Mouse (Mus musculus) c-Kit-positive CD71-positive TER-119-negative erythroid progenitor cells, embryonic 14.5 days (primary cell): ENCODE measurements at regions not wholly inside any gene's neighbourhood (a gene's known extent, or its start where the extent isn't known, plus 50 kb on each side); places are given as distances from the start of the nearest gene placed in this dataset.

Experiments used
- DNase-seq: peaks from one replicate; pipeline ENCODE4 v3.0.0-alpha.2; 2013; ENCODE audit warnings: low read depth

DNA sequence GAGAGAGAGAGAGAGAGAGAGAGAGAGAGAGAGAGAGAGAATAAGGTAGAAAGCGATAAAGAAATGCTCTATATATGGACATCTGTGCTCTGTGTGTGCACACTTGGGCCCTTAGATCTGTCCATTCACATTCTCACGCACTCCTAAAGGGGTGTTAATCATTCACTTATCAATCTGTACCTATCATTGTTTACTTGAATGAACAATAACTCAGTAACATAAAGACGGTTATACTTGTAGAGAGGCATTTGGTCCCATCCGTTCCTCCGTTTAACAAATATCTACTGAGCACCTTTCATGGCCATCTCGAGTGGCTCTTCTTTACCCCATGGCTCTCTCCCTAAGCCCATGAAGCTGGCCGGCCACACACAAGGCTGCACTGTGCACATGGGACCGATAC is 114.3 kb upstream of the Cpm start:
- no peak for DNase-seq

GRCm38 (mm10) chr10:117513925-117514546 is 115.3 kb upstream of the Cpm start:
- no peak for DNase-seq

GRCm38 (mm10) chr10:117512424-117513257 is 116.7 kb upstream of the Cpm start:
- no peak for DNase-seq

DNA sequence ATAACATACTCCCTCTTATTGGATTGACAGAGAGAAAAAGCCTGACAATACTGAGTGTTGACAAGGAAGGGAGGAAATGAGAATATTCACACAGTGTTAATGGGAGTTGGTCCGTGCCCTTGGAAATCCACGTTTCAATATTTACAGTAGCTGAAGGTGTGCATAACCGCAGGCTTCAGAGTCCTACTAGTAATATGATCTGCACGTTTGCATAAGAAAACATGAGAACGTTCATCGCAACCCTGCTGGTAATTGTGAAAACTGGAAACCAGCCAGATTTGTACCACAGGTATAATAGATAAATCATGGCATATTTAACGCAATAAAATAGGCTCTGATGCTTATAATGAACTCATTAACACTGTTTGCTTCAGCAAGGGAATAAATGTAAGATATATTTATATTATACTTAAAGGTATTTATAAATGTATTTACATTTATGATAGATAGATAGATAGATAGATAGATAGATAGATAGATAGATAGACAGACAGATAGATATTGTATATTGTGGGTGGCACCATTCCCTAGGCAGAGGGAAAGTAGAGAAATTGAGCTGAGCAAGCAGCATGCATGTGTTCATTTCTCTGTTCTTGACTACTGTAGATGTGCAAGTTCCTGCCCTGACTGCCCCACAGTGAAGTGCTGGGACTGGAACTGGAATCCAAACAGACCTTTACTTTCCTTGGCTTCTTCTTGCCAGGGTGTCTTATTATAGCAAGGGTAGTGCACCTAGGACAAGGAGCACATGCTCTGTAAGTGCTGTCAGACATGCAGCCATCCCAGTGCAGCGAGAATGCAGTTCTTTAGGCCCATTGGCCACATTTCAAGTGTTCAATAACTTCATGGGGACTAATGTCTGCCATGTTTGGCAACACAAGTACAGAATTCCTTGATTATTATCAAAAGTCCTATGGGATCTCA is 117.6 kb upstream of the Cpm start:
- DNase-seq, result no peak

- DNase-seq, result no peak
Observed at GRCm38 (mm10) chr10:117510529-117511482, 118.5 kb upstream of the Cpm start.

- DNase-seq, result no peak
Observed at GRCm38 (mm10) chr10:117510224-117510486, 119.1 kb upstream of the Cpm start.

DNA sequence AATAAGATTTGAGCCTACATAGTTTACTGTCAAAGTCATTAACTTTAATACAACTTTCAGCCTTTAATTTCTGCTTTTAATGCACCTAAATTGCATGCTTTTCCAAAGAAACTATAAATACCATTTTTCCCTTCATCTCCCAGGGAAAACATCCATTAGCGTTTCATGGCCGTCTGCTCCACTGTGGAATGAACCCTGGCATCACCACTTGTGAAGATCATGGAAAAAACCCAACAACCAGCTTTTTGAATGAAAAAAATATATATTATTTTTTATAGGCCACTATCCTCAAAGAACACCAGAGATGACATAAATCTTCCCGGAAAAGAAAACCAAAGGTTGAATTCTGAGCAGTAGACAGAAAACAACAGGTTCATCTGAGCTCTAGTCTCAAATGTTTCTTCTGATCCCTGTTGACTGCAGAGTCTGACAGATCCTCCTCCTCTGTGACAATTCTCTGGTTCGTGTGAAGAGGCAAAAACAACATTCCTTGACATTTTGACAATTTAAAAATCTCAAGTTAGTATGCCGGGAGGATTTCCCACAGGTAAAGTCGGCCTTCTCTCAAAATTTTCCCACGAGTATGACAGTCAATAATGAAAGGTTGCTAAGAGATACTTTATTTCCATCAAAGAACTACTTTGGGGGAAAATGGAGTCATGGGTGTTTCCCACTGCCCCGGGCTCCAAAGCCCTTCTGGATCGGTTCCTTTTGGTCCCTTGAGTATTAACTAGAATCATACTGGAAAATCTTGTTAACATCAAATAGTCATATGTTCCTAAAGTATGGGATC is 119.7 kb upstream of the Cpm start:
- no peak for DNase-seq

DNA sequence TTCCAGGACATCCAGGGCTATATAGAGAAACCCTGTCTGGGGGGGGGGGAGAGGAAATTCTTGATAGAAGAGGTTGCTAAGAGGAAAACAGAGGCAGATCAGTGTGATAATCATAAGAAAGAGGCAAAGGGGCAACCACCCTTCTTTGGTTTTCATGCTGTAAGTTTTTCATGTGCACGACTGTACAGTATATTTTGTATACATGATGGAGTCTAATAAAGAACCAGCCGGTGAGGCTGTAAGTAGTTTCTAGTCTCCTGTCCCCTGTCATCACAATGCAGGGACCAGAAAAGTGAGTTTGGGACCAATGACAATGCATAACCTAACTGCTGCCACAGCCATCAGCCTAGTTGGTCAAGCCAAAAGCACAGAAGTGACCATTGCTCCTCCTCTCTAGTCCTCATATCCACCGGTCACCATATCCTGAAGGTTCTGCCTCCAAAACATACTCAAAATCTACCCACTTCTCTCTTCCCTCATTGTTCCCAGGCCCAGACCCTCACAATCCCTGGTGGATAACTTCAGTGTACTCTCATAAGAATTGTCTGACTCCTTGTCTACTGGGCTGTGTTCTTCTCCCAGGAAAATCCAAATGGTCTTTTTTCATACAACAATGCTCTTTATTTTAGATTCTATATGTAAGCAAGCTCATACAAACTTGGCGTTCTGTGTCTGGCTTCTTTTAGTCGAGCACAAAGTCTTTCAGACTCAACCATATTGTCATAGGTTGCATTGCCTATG is 122.9 kb upstream of the Cpm start:
- no peak for DNase-seq

GRCm38 (mm10) chr10:117505529-117505928 is 123.8 kb upstream of the Cpm start:
- no peak for DNase-seq

- no peak for DNase-seq
Observed at GRCm38 (mm10) chr10:117505057-117505456, 124.2 kb upstream of the Cpm start.

GRCm38 (mm10) chr10:117504267-117504902 is 124.6 kb upstream of the Cpsf6 start:
- no peak for DNase-seq

- DNase-seq, result no peak
Observed at GRCm38 (mm10) chr10:117503222-117504184, 123.7 kb upstream of the Cpsf6 start.

DNA sequence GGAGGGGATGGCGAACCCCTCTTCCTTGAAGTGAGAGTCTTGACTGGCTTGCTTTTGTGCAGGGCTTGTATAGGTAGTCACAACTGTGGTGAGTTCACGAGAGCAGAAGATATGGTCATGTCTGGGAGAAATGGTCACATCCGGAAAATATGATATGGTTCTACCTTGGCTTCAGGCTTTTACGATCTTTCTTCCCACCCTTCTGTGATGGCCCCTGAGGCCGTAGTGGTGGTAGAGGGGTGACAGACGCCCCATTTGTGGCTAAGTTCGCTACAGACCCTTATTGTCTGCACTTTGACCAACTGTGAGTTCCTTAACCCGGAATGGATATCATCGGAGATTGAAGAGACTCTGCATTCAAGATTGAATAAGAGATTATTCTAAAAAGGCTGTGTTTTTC is 122.9 kb upstream of the Cpsf6 start:
- no peak for DNase-seq

DNA sequence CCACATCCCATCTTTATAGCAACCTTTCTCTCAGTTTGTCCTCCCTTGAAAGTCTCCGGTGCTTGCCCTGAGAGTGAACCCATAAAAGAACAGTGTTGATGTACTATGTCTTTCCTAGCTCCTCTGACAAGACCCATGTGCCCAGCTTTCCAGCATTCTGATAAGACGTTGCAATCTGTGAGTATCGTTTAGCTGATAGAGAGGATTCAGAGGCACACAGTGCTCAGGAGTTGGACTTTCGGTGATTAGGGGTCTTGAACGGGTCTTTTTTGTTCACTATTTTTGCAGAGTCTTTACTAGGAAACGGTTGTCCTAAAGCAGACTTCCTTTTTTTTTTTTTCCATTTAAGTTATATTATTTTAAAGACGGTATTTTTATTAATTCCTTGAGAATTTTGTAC is 122.3 kb upstream of the Cpsf6 start:
- no peak for DNase-seq

DNA sequence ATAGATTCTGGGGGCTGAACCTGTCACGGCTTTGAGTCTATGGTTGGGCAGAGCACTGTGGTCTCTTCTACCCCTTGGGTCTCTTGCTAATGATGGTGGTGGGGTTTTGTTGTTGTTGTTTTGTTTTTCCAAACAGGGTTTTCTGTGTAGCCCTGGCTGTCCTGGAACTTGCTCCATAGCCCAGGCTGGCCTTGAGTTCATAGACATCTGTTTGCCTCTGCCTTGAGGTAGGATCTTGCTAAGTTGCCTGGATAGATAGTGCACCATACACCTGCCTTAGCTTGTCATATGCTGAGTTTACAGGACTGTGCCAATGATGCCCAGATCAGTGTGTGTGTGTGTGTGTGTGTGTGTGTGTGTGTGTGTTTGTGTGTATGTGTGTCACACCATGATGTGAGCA is 121.6 kb upstream of the Cpsf6 start:
- no peak for DNase-seq

DNA sequence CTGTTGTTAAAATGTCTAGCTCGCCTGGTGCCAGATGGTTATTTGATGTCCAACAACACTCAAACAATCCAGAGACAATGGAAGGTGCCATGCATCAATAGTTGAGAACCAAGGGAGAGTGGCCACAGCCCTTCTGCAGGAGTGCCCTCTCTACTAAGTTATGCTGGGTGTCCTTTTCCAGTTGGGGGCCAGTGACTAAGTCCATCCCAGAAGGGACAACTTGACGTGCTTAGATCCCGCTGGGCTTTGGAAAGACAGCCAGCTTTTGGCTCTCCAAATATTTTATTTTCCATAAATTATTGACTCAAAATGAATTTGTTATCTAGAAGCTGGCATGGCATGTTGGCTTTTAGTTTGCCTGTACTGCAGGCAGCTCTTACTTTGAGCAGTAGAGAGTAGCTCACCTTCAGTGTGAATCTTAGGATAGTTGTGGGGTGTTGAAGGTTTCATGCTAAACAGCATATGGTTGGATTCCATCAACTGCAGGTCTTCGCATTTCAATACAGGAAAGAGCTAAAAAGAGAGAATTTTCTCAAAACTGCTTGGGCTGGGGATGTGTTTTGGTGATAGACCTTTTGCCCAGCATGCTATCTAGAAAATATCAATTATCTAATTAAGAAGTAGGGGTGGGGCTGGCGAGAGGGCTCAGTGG is 120.8 kb upstream of the Cpsf6 start:
- no peak for DNase-seq

- DNase-seq, result no peak
Observed at GRCm38 (mm10) chr10:117499864-117500453, 120.1 kb upstream of the Cpsf6 start.
